Mouse (Mus musculus) right cerebral cortex, postnatal 25 days (tissue): ENCODE data around the gene Hnrnph1.

ENCODE experiments used
- DNase-seq: peaks from one replicate; pipeline ENCODE4 v3.0.0; 2022

The Hnrnph1 gene

GRCm38 (mm10) chr11:50415563-50416241 is 38.9 kb downstream of the Hnrnph1 start:
- no peak for DNase-seq

- DNase-seq = no peak
Measured at GRCm38 (mm10) chr11:50417856-50418255, 41.1 kb downstream of the Hnrnph1 start.

GRCm38 (mm10) chr11:50421461-50421860 is 44.7 kb downstream of the Hnrnph1 start:
- no peak for DNase-seq

GRCm38 (mm10) chr11:50421934-50422780 is 45.4 kb downstream of the Hnrnph1 start:
- peak; percentile 57 for DNase-seq

- DNase-seq = no peak
Measured at GRCm38 (mm10) chr11:50426056-50426455, 49.3 kb downstream of the Hnrnph1 start.

- DNase-seq = peak; percentile 85
Measured at GRCm38 (mm10) chr11:50430277-50431133, 53.7 kb downstream of the Hnrnph1 start, which contains the start of gene Rufy1. Gene Rufy1, minus strand, starts transcription at chr11:50431125.

- DNase-seq = no peak
Measured at GRCm38 (mm10) chr11:50431134-50432068, 54.6 kb downstream of the Hnrnph1 start.

- DNase-seq = no peak
Measured at GRCm38 (mm10) chr11:50432069-50432440, 55.3 kb downstream of the Hnrnph1 start.

- no peak for DNase-seq
Measured at GRCm38 (mm10) chr11:50432896-50433295, 56.1 kb downstream of the Hnrnph1 start.
